Mouse (Mus musculus): ENCODE results near the gene Akr1b10. TPM values are rescaled to one million over a fixed set of nuclear protein-coding genes. Genes with fewer than 3 reads are reported as not detected.
"Not testable (repeated sequence)": the region's sequence is repeated elsewhere in the genome, so short reads cannot be mapped to it uniquely, and the experiment has no call there.

The Akr1b10 gene
- polyA plus RNA-seq, 1 experiment from 2014 or later = 5.5 TPM

DNA sequence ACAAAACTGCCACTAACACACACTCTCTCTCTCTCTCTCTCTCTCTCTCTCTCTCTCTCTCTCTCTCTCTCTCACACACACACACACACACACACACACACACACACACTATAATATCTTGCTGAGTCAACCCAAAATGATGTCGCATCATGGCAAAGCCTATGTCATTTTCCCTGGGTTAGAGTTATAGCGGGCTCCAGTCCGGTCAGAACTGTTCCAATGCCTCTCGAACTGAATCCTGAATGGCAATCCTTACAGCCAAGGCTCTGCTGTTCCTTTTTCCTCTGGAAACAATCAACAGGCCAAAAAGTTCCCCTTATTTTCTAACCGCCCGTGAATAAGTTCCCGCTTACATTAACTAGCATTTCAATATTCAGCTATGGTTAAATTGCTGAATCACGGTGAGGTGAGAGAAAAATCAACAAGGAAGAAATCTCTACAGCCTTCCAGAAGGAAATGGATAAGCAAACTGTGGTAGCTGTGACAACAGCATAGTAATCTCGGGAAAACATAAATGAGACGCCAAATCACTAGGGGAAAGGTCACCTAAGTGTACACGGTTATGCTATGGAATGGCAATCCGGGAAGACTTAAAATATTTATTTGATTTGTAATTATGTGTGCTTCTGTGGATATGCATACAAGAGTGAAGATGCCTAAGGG lies 33.9 kb upstream of the Akr1b10 start:
- WGBS (ENCODE audit: insufficient replicate concordance) = 66% methylated on average over 12 of the region's 12 CpGs
- H3K4me2 ChIP-seq (ENCODE audit: low read depth, low read length) = no peak overlapping the region
- no peaks in the 10 kb centered on the region; the same call in 1 of the 2 replicates for H3K4me1 ChIP-seq (ENCODE audit: control insufficient read depth, low read depth, low read length)
- no peak overlapping the region for H3K4me3 ChIP-seq (ENCODE audit: low read depth, low read length)
- H3K36me3 ChIP-seq (ENCODE audit: control insufficient read depth, insufficient read depth) = no peaks in the 10 kb centered on the region
- no peaks in the 10 kb centered on the region for H3K9me3 ChIP-seq (replicated peaks; ENCODE audit: control insufficient read depth, low read length)
- no peak overlapping the region for H3K27ac ChIP-seq (ENCODE audit: low read length)
- H3K9ac ChIP-seq (ENCODE audit: low read depth, low read length) = no peak overlapping the region
- ATAC-seq (ENCODE audit: low read depth) = no peak
- no peaks in the 10 kb centered on the region for H3K27me3 ChIP-seq (ENCODE audit: control insufficient read depth, insufficient read depth, low read depth, low read length)

DNA sequence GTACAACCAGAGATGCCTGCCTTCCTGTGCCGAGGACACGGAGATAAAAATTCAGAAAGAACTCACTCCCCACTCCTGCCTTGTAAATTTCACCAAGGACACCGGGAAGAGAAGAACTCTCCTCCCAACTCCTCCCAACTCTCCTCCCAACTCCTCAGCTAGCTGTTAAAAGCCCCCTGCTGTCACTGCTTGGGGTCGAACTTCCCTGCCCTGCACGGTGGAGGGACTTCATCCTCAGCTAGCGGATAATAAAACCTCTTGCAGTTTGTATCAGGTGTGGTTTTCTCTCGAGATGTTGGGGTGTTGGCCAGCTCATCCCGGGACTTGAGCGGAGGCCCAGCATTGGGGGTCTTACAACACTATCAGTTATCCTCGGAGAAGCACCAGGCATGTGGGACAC lies 32.5 kb upstream of the Akr1b10 start:
- not testable (repeated sequence) for H3K9me3 ChIP-seq (replicated peaks; ENCODE audit: control insufficient read depth, low read length); H3K4me3 ChIP-seq (ENCODE audit: low read depth, low read length); H3K9ac ChIP-seq (ENCODE audit: low read depth, low read length); H3K27ac ChIP-seq (ENCODE audit: low read length); H3K27me3 ChIP-seq (ENCODE audit: control insufficient read depth, insufficient read depth, low read depth, low read length); ATAC-seq (ENCODE audit: low read depth); H3K4me2 ChIP-seq (ENCODE audit: low read depth, low read length); H3K4me1 ChIP-seq (ENCODE audit: control insufficient read depth, low read depth, low read length); H3K36me3 ChIP-seq (ENCODE audit: control insufficient read depth, insufficient read depth)
- WGBS (ENCODE audit: insufficient replicate concordance) = 40% methylated on average over 9 of the region's 10 CpGs

GRCm38 (mm10) chr6:34352401-34352800 lies 31.6 kb upstream of the Akr1b10 start:
- H3K4me2 ChIP-seq (ENCODE audit: low read depth, low read length) = no peak overlapping the region
- 69% methylated on average over 3 of the region's 3 CpGs for WGBS (ENCODE audit: insufficient replicate concordance)
- H3K4me1 ChIP-seq (ENCODE audit: control insufficient read depth, low read depth, low read length) = no peaks in the 10 kb centered on the region; the same call in 1 of the 2 replicates
- no peaks in the 10 kb centered on the region for H3K9me3 ChIP-seq (replicated peaks; ENCODE audit: control insufficient read depth, low read length)
- H3K27ac ChIP-seq (ENCODE audit: low read length) = no peak overlapping the region
- no peak overlapping the region for H3K4me3 ChIP-seq (ENCODE audit: low read depth, low read length)
- no peak overlapping the region for H3K9ac ChIP-seq (ENCODE audit: low read depth, low read length)
- no peaks in the 10 kb centered on the region for H3K36me3 ChIP-seq (ENCODE audit: control insufficient read depth, insufficient read depth)
- ATAC-seq (ENCODE audit: low read depth) = no peak
- H3K27me3 ChIP-seq (ENCODE audit: control insufficient read depth, insufficient read depth, low read depth, low read length) = no peaks in the 10 kb centered on the region

DNA sequence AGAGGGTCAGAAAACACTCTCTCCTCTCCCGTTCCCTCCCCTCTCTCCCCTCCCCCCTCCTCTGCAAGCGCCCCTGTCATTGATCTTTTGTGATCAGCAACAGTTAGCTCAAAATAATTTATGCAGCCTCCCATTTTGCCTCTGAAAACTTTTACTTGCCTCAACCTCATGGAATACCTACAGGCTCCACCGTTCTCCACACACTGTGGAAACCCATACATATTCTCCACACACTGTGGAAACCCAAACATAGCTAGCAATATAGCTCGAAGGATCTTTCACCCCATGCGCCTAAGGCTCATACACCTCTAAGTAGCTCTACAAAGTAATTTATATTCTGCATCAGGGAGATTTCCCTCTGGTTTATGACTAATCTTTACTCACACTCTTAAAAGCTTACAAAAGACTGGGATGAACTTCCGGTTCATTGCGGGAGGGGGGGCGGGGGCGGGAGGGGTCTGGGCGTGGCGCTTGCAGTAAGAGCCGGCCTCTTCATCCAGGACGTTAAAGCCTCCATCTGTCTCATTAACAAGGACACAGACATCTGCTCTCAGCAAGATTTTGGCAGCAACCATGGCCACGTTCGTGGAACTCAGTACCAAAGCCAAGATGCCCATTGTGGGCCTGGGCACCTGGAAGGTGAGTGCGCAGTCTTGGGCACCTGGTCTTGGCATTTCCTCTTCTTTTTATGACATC lies 30.2 kb upstream of the Akr1b10 start, which contains the start of gene Akr1b8:
Gene Akr1b8, plus strand, starts transcription at position 462 of the 696 bp plus-strand sequence.
- peak within 1 kb of the TSS; percentile 30; the same call in 1 of the 2 replicates for H3K4me2 ChIP-seq (ENCODE audit: low read depth, low read length)
- no peaks in the 10 kb centered on the region for H3K9me3 ChIP-seq (replicated peaks; ENCODE audit: control insufficient read depth, low read length)
- peak within 1 kb of the TSS; percentile 14; the same call in 1 of the 2 replicates for H3K4me3 ChIP-seq (ENCODE audit: low read depth, low read length)
- 18% methylated on average over 16 of the region's 16 CpGs for WGBS (ENCODE audit: insufficient replicate concordance)
- no peak within 1 kb of the TSS for H3K27ac ChIP-seq (ENCODE audit: low read length)
- H3K36me3 ChIP-seq (ENCODE audit: control insufficient read depth, insufficient read depth) = no peaks in the 10 kb centered on the region
- no peak for ATAC-seq (ENCODE audit: low read depth)
- H3K27me3 ChIP-seq (ENCODE audit: control insufficient read depth, insufficient read depth, low read depth, low read length) = no peaks in the 10 kb centered on the region
- H3K9ac ChIP-seq (ENCODE audit: low read depth, low read length) = no peak within 1 kb of the TSS
- no peaks in the 10 kb centered on the region; the same call in 1 of the 2 replicates for H3K4me1 ChIP-seq (ENCODE audit: control insufficient read depth, low read depth, low read length)

DNA sequence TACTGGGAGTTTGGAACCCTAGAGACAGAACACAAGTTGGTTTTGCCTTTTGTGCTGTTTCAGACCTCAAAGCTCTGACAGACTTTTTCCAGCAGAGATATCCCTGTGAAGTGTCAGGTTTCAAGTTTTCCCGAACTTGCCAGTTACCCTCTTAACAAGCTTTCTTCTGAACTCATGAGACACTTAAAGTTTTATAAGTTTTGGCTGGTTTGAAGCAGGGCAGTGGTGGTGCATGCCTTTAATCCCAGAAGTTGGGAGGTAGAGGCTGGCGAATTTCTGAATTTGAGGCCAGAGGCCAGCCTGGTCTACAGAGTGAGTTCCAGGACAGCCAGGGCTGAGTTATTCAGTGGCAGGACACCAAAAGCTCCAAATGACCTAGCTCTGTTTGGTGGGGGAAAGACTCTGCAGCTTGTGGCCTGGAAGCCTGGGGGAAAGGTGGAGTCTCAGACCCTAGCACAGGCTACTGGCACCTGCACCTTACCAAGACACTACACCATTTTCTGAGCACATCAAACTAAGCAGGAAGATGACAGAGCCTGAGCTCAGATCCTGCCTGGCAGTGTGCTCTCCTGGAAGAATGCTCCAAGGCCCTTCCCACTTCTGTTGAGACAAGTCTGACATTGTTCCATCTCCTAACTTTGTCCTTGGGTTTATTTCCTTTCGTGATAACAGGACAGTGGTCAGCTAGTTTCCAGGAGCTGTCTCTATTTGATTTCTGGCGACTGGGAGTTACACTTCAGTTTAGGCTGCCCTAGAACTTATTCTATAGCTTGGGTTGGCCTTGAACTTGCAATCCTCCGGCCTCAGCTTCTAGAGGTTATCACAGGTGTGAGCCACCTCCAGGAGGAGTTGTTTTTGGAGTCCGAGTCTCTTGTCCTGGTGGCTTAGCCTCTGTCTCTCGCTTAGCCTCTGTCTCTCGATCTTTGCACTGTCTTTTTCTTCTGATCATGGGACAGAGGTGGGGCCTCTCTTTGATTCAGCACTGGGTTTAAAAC lies 29.4 kb upstream of the Akr1b10 start:
- Histone ChIP-seq H3K36me3 (ENCODE audit: control insufficient read depth, insufficient read depth) (no peaks in the 10 kb centered on the region), H3K9me3 (replicated peaks; ENCODE audit: control insufficient read depth, low read length) (no peaks in the 10 kb centered on the region), H3K4me3 (ENCODE audit: low read depth, low read length) (no peak overlapping the region), H3K4me2 (ENCODE audit: low read depth, low read length) (0 out of 2 replicates have a peak overlapping the region, but pooled peaks have one; percentile 30), H3K9ac (ENCODE audit: low read depth, low read length) (no peak overlapping the region), H3K4me1 (ENCODE audit: control insufficient read depth, low read depth, low read length) (no peaks in the 10 kb centered on the region; the same call in 1 of the 2 replicates), H3K27ac (ENCODE audit: low read length) (no peak overlapping the region), H3K27me3 (ENCODE audit: control insufficient read depth, insufficient read depth, low read depth, low read length) (no peaks in the 10 kb centered on the region)
- ATAC-seq (ENCODE audit: low read depth) = no peak
- WGBS (ENCODE audit: insufficient replicate concordance) = 44% methylated on average over 8 of the region's 8 CpGs

GRCm38 (mm10) chr6:34355349-34355747 lies 28.7 kb upstream of the Akr1b10 start:
- Histone ChIP-seq H3K27me3 (ENCODE audit: control insufficient read depth, insufficient read depth, low read depth, low read length) (no peaks in the 10 kb centered on the region), H3K36me3 (ENCODE audit: control insufficient read depth, insufficient read depth) (no peaks in the 10 kb centered on the region), H3K27ac (ENCODE audit: low read length) (no peak overlapping the region), H3K4me2 (ENCODE audit: low read depth, low read length) (no peak overlapping the region), H3K4me1 (ENCODE audit: control insufficient read depth, low read depth, low read length) (no peaks in the 10 kb centered on the region; the same call in 1 of the 2 replicates), H3K9ac (ENCODE audit: low read depth, low read length) (no peak overlapping the region), H3K4me3 (ENCODE audit: low read depth, low read length) (no peak overlapping the region), H3K9me3 (replicated peaks; ENCODE audit: control insufficient read depth, low read length) (no peaks in the 10 kb centered on the region)
- no peak for ATAC-seq (ENCODE audit: low read depth)
- 38% methylated on average over 6 of the region's 6 CpGs for WGBS (ENCODE audit: insufficient replicate concordance)

- WGBS (ENCODE audit: insufficient replicate concordance) = 70% methylated on average over 9 of the region's 9 CpGs
- Histone ChIP-seq H3K27ac (ENCODE audit: low read length) (no peak overlapping the region), H3K4me3 (ENCODE audit: low read depth, low read length) (no peak overlapping the region), H3K4me1 (ENCODE audit: control insufficient read depth, low read depth, low read length) (no peaks in the 10 kb centered on the region; the same call in 1 of the 2 replicates), H3K36me3 (ENCODE audit: control insufficient read depth, insufficient read depth) (no peaks in the 10 kb centered on the region), H3K27me3 (ENCODE audit: control insufficient read depth, insufficient read depth, low read depth, low read length) (no peaks in the 10 kb centered on the region), H3K9me3 (replicated peaks; ENCODE audit: control insufficient read depth, low read length) (no peaks in the 10 kb centered on the region), H3K9ac (ENCODE audit: low read depth, low read length) (no peak overlapping the region), H3K4me2 (ENCODE audit: low read depth, low read length) (no peak overlapping the region)
- no peak for ATAC-seq (ENCODE audit: low read depth)
These were observed 28.2 kb upstream of the Akr1b10 start for GRCm38 (mm10) chr6:34355841-34356240.

GRCm38 (mm10) chr6:34364217-34365136 lies 19.5 kb upstream of the Akr1b10 start:
- ATAC-seq (ENCODE audit: low read depth) = no peak
- H3K4me1 ChIP-seq (ENCODE audit: control insufficient read depth, low read depth, low read length) = no peaks in the 10 kb centered on the region
- H3K4me3 ChIP-seq (ENCODE audit: low read depth, low read length) = no peak overlapping the region
- no peak overlapping the region for H3K27ac ChIP-seq (ENCODE audit: low read length)
- no peaks in the 10 kb centered on the region for H3K36me3 ChIP-seq (ENCODE audit: control insufficient read depth, insufficient read depth)
- no peaks in the 10 kb centered on the region for H3K27me3 ChIP-seq (ENCODE audit: control insufficient read depth, insufficient read depth, low read depth, low read length)
- no peak overlapping the region for H3K9ac ChIP-seq (ENCODE audit: low read depth, low read length)
- no peaks in the 10 kb centered on the region for H3K9me3 ChIP-seq (replicated peaks; ENCODE audit: control insufficient read depth, low read length)
- 61% methylated on average over 12 of the region's 12 CpGs for WGBS (ENCODE audit: insufficient replicate concordance)
- H3K4me2 ChIP-seq (ENCODE audit: low read depth, low read length) = no peak overlapping the region

Measured in liver, embryonic 16.5 days (tissue).